Mouse (Mus musculus) brain, adult 10 weeks (tissue): ENCODE data around the gene Vmn1r103. TPM values are rescaled to one million over a fixed set of nuclear protein-coding genes. Genes with fewer than 3 reads are reported as not detected.

Source experiments
- polyA plus RNA-seq: library from polyadenylated mRNA; stranded (reverse); fragments of 350-450 nt; fragmentation: Illumina TruSeq; extraction: RNeasy Lipid Tissue Mini Kit (QIAGEN cat#74804); gene quantifications from one replicate; pipeline ENCODE4 v1.2.3, GENCODE M21; 2015; ENCODE audit warnings: low read depth, low replicate concordance

The Vmn1r103 gene
- not detected for polyA plus RNA-seq

GRCm38 (mm10) chr7:20510434-20510833 is at the start of gene Vmn1r103:
Gene Vmn1r103, minus strand, starts transcription at chr7:20510534.

DNA sequence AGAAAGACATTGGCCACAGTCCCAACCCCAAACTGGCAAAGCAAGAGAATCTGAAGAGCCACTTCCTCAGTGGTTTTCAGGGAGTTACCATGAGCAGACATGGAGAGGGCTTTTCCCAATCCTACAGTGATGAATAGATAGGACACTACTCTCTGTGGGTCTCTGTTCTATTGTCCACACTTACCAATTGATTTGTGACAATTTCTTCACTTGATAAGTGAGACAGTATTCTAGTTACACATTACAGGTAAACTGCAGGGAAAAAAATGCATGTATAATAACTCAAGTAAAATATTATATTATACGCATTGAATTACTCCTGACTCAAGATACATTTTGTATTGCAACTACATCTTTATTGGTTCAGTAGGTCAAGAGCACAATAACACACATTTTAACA is 35.3 kb upstream of the Vmn1r103 start, which contains the start of gene Gm5726:
Gene Gm5726, minus strand, starts transcription at position 101 of the 400 bp plus-strand sequence.

DNA sequence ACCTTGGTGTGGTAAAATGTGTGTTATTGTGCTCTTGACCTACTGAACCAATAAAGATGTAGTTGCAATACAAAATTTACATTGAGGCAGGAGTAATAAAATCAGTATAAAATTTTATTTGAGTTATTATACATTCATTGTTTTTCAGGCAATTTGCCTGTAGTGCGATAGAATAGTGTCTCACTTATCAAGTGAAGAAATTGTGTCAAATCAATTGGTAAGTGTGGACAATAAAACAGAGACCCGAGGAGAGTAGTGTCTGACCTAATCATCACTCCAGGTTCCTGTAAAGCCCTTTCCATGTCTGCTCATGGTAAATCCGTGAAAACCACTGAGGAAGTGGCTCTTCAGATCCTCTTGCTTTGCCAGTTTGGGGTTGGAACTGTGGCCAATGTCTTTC is 23.2 kb upstream of the Vmn1r103 start, which contains the start of gene Vmn1r104:
Gene Vmn1r104, plus strand, starts transcription at position 301 of the 400 bp plus-strand sequence.

GRCm38 (mm10) chr7:20474825-20475224 is 35.5 kb downstream of the Vmn1r103 start, which contains the start of gene Gm10670:
Gene Gm10670, minus strand, starts transcription at chr7:20474925.

Other genes starting within 250 kb of the Vmn1r103 start
- not detected for gene Gm5890, start 247.7 kb downstream of the Vmn1r103 start, polyA plus RNA-seq
- gene Gm4133, start 176.5 kb downstream of the Vmn1r103 start, polyA plus RNA-seq = not detected
- not detected for gene Gm5728, start 135.1 kb downstream of the Vmn1r103 start, polyA plus RNA-seq
- not detected for gene Vmn1r100, start 92.6 kb downstream of the Vmn1r103 start, polyA plus RNA-seq
- gene Vmn1r101, start 67.9 kb downstream of the Vmn1r103 start, polyA plus RNA-seq = not detected
- gene Gm10670, start 35.6 kb downstream of the Vmn1r103 start, polyA plus RNA-seq = not detected
- gene Vmn1r104, start 23.3 kb upstream of the Vmn1r103 start, polyA plus RNA-seq = not detected
- gene Gm5726, start 35.2 kb upstream of the Vmn1r103 start, polyA plus RNA-seq = not detected
- not detected for gene Gm4141, start 65.7 kb upstream of the Vmn1r103 start, polyA plus RNA-seq
- gene Gm4513, start 88.5 kb upstream of the Vmn1r103 start, polyA plus RNA-seq = not detected
- not detected for gene Vmn1r107, start 158.4 kb upstream of the Vmn1r103 start, polyA plus RNA-seq
- gene Vmn1r111, start 192.7 kb upstream of the Vmn1r103 start, polyA plus RNA-seq = not detected
- gene Gm10668, start 220.1 kb upstream of the Vmn1r103 start, polyA plus RNA-seq = not detected